22 mouse cellular contexts compared by ENCODE assay signal in the genomic region with DNA sequence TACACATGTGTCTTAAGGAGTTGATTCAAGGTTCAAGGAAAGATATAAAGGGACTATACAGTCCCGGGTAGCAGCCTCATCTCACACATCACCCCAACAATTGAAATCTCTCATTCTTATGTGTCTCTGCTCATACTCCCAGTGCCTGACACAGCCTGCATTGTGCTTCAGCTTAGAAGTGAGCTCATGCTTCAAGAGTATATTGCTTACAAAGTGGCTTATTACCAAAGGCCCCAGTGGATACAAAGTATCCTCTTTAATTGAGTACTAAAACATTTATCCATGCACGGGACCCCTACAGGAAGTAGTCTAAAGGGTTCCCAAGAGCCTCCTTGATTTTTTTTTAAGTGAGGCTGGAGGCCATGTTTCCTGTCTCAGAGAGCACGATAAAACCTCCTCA. TPM values are rescaled to one million over a fixed set of nuclear protein-coding genes. Genes with fewer than 3 reads are reported as not detected.
"Had no signal": no experiment of that assay in that cellular context is flagged by ENCODE, and none has a peak within 500 bp of the region (broad histone marks: within the 10 kb centered on the region; RNA-seq: fewer than 3 reads in every experiment).

No protein-coding gene starts in this region.

- H3K27me3 ChIP-seq: liver, embryonic 13.5 days; midbrain, embryonic 15.5 days had no signal

- DNase-seq: kidney, adult 18-20 months; kidney, adult 9 months; kidney, postnatal 14 days; kidney, postnatal 4 days; left cerebral cortex, postnatal 4 days; liver, embryonic 13.5 days; lung, adult 2 months; lung, postnatal 14 days; lung, postnatal 4 days; right cerebral cortex, adult 18-20 months; right cerebral cortex, postnatal 14 days; right cerebral cortex, postnatal 4 days; thymus, adult 2 months; thymus, postnatal 14 days; thymus, postnatal 4 days had no signal

- ATAC-seq: midbrain, embryonic 15.5 days had no signal

- H3K27ac ChIP-seq: limb, embryonic 13.5 days; liver, embryonic 13.5 days; midbrain, embryonic 15.5 days; stomach, postnatal 0 days had no signal

- H3K4me1 ChIP-seq: liver, embryonic 13.5 days had no signal

- H3K4me2 ChIP-seq: limb, embryonic 13.5 days; liver, embryonic 13.5 days; midbrain, embryonic 11.5 days; midbrain, embryonic 15.5 days had no signal

- H3K9ac ChIP-seq: limb, embryonic 13.5 days; liver, embryonic 13.5 days; midbrain, embryonic 15.5 days had no signal

- H3K4me3 ChIP-seq: limb, embryonic 13.5 days; liver, embryonic 13.5 days; midbrain, embryonic 15.5 days; myocyte had no signal

- H3K36me3 ChIP-seq: limb, embryonic 13.5 days; liver, embryonic 13.5 days; midbrain, embryonic 15.5 days had no signal

- H3K9me3 ChIP-seq: limb, embryonic 13.5 days; liver, embryonic 13.5 days; midbrain, embryonic 15.5 days had no signal

RNA-seq across cellular contexts. Expression of a gene that starts 6.6 kb away (rescaled TPM):
- total RNA-seq: megakaryocyte-erythroid progenitor cell, adult 5-6 weeks; monocyte, adult 5-6 weeks had no signal
